Mouse (Mus musculus) heart, postnatal 0 days (tissue): ENCODE measurements around the gene Mid1.

Experiments used
- CTCF ChIP-seq: IDR thresholded peaks from 2 replicates; pipeline ENCODE4 v1.5.1; 2016; ENCODE audit warnings: antibody characterized with exemption, control low read depth, low read depth
- EP300 ChIP-seq: IDR thresholded peaks from 2 replicates; pipeline ENCODE4 v1.6.1; 2016; ENCODE audit warnings: antibody characterized with exemption, low read depth

DNA sequence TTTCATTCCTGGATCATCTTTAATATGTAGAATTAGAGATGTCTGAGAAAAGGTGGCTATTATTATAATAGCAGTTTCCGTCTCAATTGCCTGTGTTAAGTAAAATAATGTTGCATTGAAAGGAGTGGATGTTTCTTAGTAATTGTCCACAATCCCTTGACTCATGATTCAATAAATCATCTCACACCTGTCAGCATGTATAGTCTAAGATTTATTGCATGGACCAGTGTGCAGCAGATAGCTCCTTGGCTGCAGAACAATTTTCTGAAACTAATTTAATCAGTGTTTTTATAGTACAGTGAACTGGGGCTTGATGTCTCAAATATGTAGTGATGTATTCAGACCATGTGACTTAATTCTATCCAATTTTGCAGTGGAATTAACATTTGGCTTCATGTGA is 265.6 kb downstream of the Mid1 start:
- TF ChIP-seq EP300: no peak
- no peak for TF ChIP-seq CTCF
